ENCODE assay signal across 14 mouse cellular contexts in genomic region chr9:114960043-114960789, GRCm38 (mm10). TPM values are rescaled to one million over a fixed set of nuclear protein-coding genes. Genes with fewer than 3 reads are reported as not detected.
DNase-seq lines count a peak whose midpoint lies in the region; ATAC-seq and TF ChIP-seq lines count a peak whose summit lies in the region.
"Had no signal": no experiment of that assay in that cellular context is flagged by ENCODE, and none has a peak within 500 bp of the region (broad histone marks: within the 10 kb centered on the region; RNA-seq: fewer than 3 reads in every experiment).

No protein-coding gene starts in this region.

- H3K36me3 ChIP-seq in myocyte (ENCODE audit: control insufficient read depth, insufficient read depth), result no peaks in the 10 kb centered on the region

- DNase-seq in gastrocnemius, adult 18-20 months (ENCODE audit: low spot score), result peak; percentile 42
- no peak for DNase-seq in gastrocnemius, postnatal 4 days (ENCODE audit: low spot score in 2 of 2)
- DNase-seq in heart, postnatal 10 days, result peak; percentile 54 to 63
- no peak for DNase-seq in testis, postnatal 14 days (ENCODE audit: low spot score)
- DNase-seq in spleen, postnatal 14 days (ENCODE audit: low spot score in 2 of 2), result no peak
- DNase-seq: cerebellum, adult 11 months; lung, postnatal 36 days; thymus, adult 2 months had no signal

- TF ChIP-seq POLR2A in myocyte (IDR thresholded peaks at IDR 0.05; ENCODE audit: insufficient read length, low read depth), result no peak

- H3K27me3 ChIP-seq in myocyte (ENCODE audit: control insufficient read depth, insufficient read depth, insufficient read length), result no peaks in the 10 kb centered on the region

- intact Hi-C loops in heart, postnatal 10 days (cut with DNase I), result no loop called here

- H3K4me2 ChIP-seq in myocyte (ENCODE audit: low read depth), result no peak overlapping the region
- H3K4me2 ChIP-seq: hindbrain, embryonic 14.5 days had no signal

- 0 out of 2 replicates have a peak, but pooled peaks have one; percentile 9 for ATAC-seq in common myeloid progenitor, adult 5-6 weeks (replicated peaks; ENCODE audit: low read depth, poor library complexity, severe bottlenecking)
- no peak for ATAC-seq in activated CD4-positive, CD25-positive, alpha-beta regulatory T cell, adult 4 months

- no peak overlapping the region for H3ac ChIP-seq in myocyte (ENCODE audit: control insufficient read depth, insufficient read length)

- no peak overlapping the region for H3K4me3 ChIP-seq in myocyte

- no peaks in the 10 kb centered on the region for H3K79me2 ChIP-seq in myocyte (ENCODE audit: control insufficient read depth, insufficient read depth)

TF ChIP-seq in myocyte, 11 proteins besides CTCF, POLR2A, EP300 and RAD21:
- TF ChIP-seq SRF (IDR thresholded peaks at IDR 0.05; ENCODE audit: control insufficient read depth, insufficient read length, low read depth) (no peak), MYOG (IDR thresholded peaks at IDR 0.05; ENCODE audit: control insufficient read depth in 1 of 3, insufficient read depth in 1 of 3, insufficient read length in 2 of 3, low read depth in 2 of 3) (peak in 1 of 3 experiments; percentile 18), MYOD1 (IDR thresholded peaks at IDR 0.05; ENCODE audit: control insufficient read depth in 1 of 3, insufficient read length in 2 of 3, low read depth in 2 of 3) (peak; percentile 14 to 64 (median 15)), E2F4 (IDR thresholded peaks at IDR 0.05; ENCODE audit: insufficient read depth) (no peak), TCF3 (IDR thresholded peaks at IDR 0.05; ENCODE audit: insufficient read length, low read depth) (no peak)

RNA-seq across cellular contexts. Expression of gene Osbpl10, which starts 18.2 kb away (rescaled TPM):
- 1 to 10 TPM; 3.1 to 4.1 TPM for total RNA-seq in gastrocnemius, adult 18-20 months (2021)
- total RNA-seq in gastrocnemius, postnatal 4 days (2021), result 1 to 10 TPM; 8.2 to 8.4 TPM
- 0.09 TPM in 1 of 2 replicates, not detected in the other for total RNA-seq in common myeloid progenitor, adult 5-6 weeks (2017)
- total RNA-seq in heart, postnatal 10 days (2021), result 1 to 10 TPM; 4.6 TPM
- 1.7 TPM for polyA plus RNA-seq in myocyte (2012; fragmentation: generic; extraction: Trizol)
- polyA plus RNA-seq in activated CD4-positive, CD25-positive, alpha-beta regulatory T cell, adult 4 months (2017; shearing (Covaris generic)), result not detected
- total RNA-seq: MEL; neutrophil, adult 5-6 weeks had no signal

RNA-seq across cellular contexts. Expression of gene Rps27rt, which starts 22.3 kb away (rescaled TPM):
- 10 to 100 TPM; 16.1 to 23.6 TPM for total RNA-seq in gastrocnemius, adult 18-20 months (2021)
- 10 to 100 TPM; 43.9 to 44.9 TPM for total RNA-seq in gastrocnemius, postnatal 4 days (2021)
- 300 and 305 TPM in 2 replicates for total RNA-seq in common myeloid progenitor, adult 5-6 weeks (2017)
- 10 to 100 TPM; 27.2 to 36.1 TPM for total RNA-seq in heart, postnatal 10 days (2021)
- polyA plus RNA-seq in myocyte (2012; fragmentation: generic; extraction: Trizol), result 223 TPM
- polyA plus RNA-seq in activated CD4-positive, CD25-positive, alpha-beta regulatory T cell, adult 4 months (2017; shearing (Covaris generic)), result 1,000 to 10,000 TPM; 2,827 to 5,236 TPM

RNA-seq across cellular contexts. Expression of gene Gpd1l, which starts 26.4 kb away (rescaled TPM):
- 10 to 100 TPM; 19.0 to 19.2 TPM for total RNA-seq in gastrocnemius, adult 18-20 months (2021)
- 10 to 100 TPM; 26.6 to 27.0 TPM for total RNA-seq in gastrocnemius, postnatal 4 days (2021)
- total RNA-seq in common myeloid progenitor, adult 5-6 weeks (2017), result 19.0 and 27.6 TPM in 2 replicates
- 10 to 100 TPM; 40.0 to 40.9 TPM for total RNA-seq in heart, postnatal 10 days (2021)
- 19.5 TPM for polyA plus RNA-seq in myocyte (2012; fragmentation: generic; extraction: Trizol)
- 10 to 100 TPM; 16.7 to 19.0 TPM for polyA plus RNA-seq in activated CD4-positive, CD25-positive, alpha-beta regulatory T cell, adult 4 months (2017; shearing (Covaris generic))
- total RNA-seq: MEL had no signal

Comparison
In these comparisons a context has a peak if more than half of its experiments do, and no peak if none do; other contexts are left out.
1. DNase-seq: peak in gastrocnemius, adult 18-20 months (single experiment) and heart, postnatal 10 days (2 of 2); none in gastrocnemius, postnatal 4 days (0 of 2), testis, postnatal 14 days (single experiment) and spleen, postnatal 14 days (0 of 2).